Mouse (Mus musculus) spleen, postnatal 14 days (tissue): ENCODE results near the gene Rnf187.

Experiments
- DNase-seq, 2 experiments: peaks; one replicate each; pipeline ENCODE4 v3.0.0; 2021 to 2022; ENCODE audit warnings: low spot score in 2 of 2

Rnf187 gene

GRCm38 (mm10) chr11:58903511-58904409, 35.0 kb downstream of the Rnf187 start, which contains the start of gene Zfp39:
Zfp39 (minus strand) TSS chr11:58904225.
- DNase-seq, result peak; percentile 97 to 98

- DNase-seq, result peak in 1 of 2 experiments; percentile 30
These were observed 37.6 kb downstream of the Rnf187 start for GRCm38 (mm10) chr11:58901080-58901479.

GRCm38 (mm10) chr11:58897485-58897884, 41.2 kb downstream of the Rnf187 start:
- no peak for DNase-seq

- no peak for DNase-seq
These were observed 44.3 kb downstream of the Rnf187 start for GRCm38 (mm10) chr11:58894456-58894855.

GRCm38 (mm10) chr11:58890511-58890910, 48.2 kb downstream of the Rnf187 start:
- no peak for DNase-seq

DNA sequence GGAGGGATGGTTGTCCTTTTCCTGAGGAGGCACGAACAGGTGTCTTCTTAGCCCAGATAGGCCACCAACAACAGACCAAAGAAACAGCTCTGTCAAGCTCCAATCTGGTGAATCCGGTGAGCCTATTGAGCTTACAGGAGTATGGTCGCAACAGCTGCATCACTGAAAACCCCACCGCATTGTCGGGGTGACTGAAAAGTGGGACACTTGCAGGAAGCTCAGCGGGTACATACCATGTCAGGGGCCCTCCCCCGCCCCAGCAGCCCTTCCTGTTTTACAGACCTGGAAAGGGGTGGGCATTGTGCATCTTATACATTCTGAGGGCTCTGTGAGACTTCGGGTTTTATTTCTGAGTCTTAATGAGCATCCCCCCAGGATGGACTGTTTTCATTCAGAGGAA, 55.0 kb downstream of the Rnf187 start:
- no peak for DNase-seq
